Mouse (Mus musculus): ENCODE measurements around the gene Clvs2.

- TF ChIP-seq POLR2A (IDR thresholded peaks at IDR 0.05; ENCODE audit: control insufficient read depth, extremely low read depth, insufficient read depth, low read length, poor library complexity) (no peak), CTCF (IDR thresholded peaks at IDR 0.05; ENCODE audit: borderline replicate concordance, control insufficient read depth, extremely low read depth, insufficient read depth, low read length, poor library complexity) (no peak)
Observed at GRCm38 (mm10) chr10:33587118-33587517, 37.5 kb downstream of the Clvs2 start.

All from thymus, adult 2 months (tissue).